Mouse (Mus musculus): ENCODE measurements at regions not wholly inside any gene's neighbourhood (a gene's known extent, or its start where the extent isn't known, plus 50 kb on each side); places are given as distances from the start of the nearest gene placed in this dataset.
A peak's percentile ranks its signal among the peaks of the same experiment; 100 is the strongest.

DNA sequence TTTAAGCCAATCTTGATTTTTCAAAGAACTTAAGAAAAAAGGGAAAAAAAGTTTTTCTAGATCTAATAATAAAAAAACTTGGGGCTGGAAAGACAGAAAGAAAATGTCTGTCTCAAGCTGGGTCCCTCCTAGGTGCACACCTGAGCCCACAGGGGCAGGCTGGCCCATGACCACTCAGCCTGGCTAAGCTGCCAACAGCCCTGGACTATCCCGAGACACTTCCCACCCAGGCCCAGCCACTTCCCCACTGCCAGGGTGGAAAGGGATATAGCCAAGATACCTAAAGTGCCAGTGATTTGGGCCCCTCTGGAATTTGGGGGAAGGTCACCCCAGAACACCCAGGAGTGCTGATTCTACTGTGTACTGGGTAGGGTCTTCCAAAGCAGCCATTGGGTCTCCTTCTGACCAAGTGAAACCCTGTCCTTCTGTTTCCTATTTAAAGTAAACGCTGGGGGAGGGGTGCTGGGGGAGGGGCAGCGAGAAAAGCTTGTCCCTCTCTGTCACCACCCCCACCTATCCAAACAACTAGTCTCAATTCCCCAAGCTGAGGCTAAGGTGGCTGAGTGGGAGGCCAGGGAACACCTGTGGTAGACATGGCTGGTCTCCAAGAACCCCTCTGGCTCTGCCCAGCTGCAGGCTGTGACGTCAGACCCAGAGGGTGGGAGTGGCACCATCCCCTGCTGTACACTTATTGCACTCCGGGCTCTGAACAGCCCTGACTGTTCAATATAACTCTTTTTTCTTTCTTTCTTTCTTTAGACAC, 62.6 kb downstream of the Mcfd2 start:
- DNase-seq (ENCODE audit: low spot score in 2 of 2) = no peak

DNA sequence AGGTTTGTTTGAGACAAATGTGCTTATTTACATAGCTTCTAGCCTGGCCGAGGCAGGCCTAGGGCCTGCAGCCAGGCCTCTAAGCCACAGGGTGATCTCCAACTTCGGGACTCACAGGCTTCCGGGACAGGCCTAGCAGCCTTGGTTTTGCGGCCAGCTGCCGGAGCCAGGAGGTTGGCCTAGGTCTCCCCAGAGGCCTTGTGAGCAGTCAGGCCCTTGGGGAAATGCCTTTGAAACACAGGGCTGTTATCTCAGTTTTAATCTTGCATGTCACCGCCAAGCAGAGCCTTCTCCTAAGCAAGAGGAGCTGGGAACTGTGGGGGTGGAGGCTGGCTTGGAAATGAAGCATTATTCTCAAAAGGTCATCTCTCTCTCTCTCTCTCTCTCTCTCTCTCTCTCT, 63.2 kb downstream of the Mcfd2 start:
- DNase-seq (ENCODE audit: low spot score in 2 of 2) = peak in 1 of 2 experiments; percentile 41

DNA sequence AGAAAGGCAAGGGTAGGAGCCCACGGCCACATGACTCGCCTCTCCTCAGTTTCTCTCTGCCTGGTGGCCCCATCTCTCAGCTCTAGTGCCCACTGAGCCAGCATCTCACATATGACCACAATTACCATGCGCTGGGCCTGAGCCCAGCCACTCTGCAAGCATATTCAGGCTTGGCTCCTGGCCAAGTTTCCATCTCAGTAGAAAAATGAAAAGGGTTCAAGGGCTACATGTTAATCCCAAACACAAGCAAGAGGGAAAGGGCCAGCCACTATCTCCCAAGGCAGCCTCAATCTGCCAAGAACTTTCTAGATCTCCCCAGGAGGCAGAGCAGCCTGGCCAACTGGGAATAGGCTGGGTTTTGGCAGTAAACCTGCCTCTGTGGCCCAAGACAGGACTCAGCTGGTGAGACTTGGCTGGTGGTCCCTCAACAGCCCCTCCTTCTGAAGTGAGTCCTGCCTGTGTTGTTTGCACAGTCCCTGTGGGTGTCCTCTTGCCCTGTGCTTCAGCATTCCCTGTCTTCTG, 65.0 kb downstream of the Mcfd2 start:
- peak; percentile 57 to 63 for DNase-seq (ENCODE audit: low spot score in 2 of 2)

DNA sequence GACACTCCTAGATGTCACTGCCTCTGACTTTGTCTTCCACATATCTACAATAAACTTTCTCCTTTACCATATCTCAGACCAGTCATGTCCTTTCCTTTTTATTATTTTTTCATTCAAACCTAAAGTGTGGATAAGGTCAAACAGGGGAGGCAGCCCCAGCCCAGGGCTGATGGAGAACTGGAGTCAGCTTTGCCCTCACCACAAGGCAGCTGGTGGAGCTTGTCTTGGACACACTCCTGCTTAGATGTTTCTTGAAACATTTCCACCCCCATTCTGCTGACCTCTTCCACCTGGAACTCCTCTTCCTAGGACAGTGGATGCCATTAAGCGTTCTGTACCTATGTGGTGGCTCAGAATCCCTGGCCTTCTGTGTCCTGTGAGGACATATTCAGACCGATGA, 65.6 kb downstream of the Mcfd2 start:
- DNase-seq (ENCODE audit: low spot score in 2 of 2) = no peak

- no peak for DNase-seq (ENCODE audit: low spot score in 2 of 2)
Observed at GRCm38 (mm10) chr17:87199134-87199533, 66.6 kb downstream of the Mcfd2 start.

- DNase-seq (ENCODE audit: low spot score in 2 of 2) = no peak
Observed at GRCm38 (mm10) chr17:87197434-87197833, 68.3 kb downstream of the Mcfd2 start.

GRCm38 (mm10) chr17:87194639-87195038, 71.1 kb downstream of the Mcfd2 start:
- no peak for DNase-seq (ENCODE audit: low spot score in 2 of 2)

DNA sequence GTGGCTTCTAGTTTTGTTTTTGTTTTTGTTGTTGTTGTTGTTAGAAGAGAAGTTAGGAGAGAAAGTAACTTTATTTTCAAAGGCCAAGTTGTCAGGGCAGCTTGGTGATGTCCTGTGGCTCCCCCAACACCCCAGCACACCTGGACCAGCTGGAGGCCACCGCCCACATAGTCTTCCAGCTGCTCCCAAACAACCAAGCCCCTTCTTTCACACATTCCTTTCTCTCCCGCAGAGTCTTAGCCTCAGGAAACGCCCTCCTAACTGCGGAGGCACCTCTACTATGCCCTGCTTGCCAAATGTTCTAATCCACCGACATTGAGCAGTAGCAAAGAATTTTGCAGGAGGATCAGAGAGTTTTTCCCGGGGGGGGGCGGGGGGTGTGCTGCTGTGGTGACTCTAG, 72.3 kb downstream of the Mcfd2 start:
- no peak for DNase-seq (ENCODE audit: low spot score in 2 of 2)

DNA sequence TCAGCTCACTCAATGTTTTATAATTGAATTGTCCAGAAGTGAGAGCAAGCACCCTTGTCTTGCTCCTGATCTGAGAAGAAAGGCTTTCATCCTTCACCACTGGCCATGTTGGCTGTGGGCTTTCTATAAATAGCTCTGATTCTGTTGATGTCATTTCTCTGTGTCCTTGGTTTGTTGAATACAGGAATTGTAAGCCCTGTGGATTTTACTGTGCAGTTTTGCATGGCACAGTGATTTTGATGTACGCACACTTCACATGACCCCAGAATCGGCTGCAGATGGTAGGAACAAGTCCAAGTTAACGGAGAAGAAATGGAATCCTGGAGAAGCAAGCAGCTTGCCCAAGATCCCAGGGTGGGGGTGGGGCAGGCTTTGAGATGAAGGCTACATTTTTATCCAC, 76.1 kb downstream of the Mcfd2 start:
- peak in 1 of 2 experiments; percentile 42 for DNase-seq (ENCODE audit: low spot score in 2 of 2)
